ENCODE assay signal across 16 mouse cellular contexts in the genomic region with DNA sequence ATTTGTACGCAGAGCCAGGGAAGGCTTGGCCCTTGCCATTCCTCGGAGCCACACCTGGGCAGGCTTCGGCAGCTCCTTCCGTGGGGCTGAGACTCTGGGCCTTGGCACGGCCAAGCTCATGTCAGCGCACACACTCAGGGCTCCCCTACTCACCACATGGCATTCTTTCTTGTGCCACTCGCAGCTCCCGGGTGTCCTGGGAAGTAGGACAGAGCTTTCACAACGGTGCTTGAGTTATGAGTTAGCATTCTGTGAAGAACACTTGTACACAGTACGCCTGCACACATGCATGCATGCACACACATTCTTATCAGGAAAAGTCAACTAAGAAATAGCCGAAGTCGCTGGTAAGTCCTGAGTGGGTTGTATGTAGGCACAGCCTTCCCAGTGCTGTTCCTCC. TPM values are rescaled to one million over a fixed set of nuclear protein-coding genes. Genes with fewer than 3 reads are reported as not detected.
DNase-seq lines count a peak whose midpoint lies in the region; TF ChIP-seq lines count a peak whose summit lies in the region.
"Had no signal": no experiment of that assay in that cellular context is flagged by ENCODE, and none has a peak within 500 bp of the region (broad histone marks: within the 10 kb centered on the region; RNA-seq: fewer than 3 reads in every experiment).

No protein-coding gene starts in this region.

- TF ChIP-seq CTCF in heart, adult 2 months (IDR thresholded peaks at IDR 0.05) = no peak
- no peak for TF ChIP-seq CTCF in layer of hippocampus, adult 2 months (conservative IDR thresholded peaks at IDR 0.05)
- TF ChIP-seq CTCF in cortical plate, adult 2 months (IDR thresholded peaks at IDR 0.05; ENCODE audit: extremely low read depth, insufficient read depth, low read length) = no peak

- H3K4me3 ChIP-seq in heart, embryonic 10.5 days = no peak overlapping the region
- no peak overlapping the region for H3K4me3 ChIP-seq in heart, adult 2 months
- no peak overlapping the region for H3K4me3 ChIP-seq in layer of hippocampus, adult 2 months
- H3K4me3 ChIP-seq in cortical plate, adult 2 months (ENCODE audit: insufficient read depth, low read length) = no peak overlapping the region
- H3K4me3 ChIP-seq: lung, embryonic 15.5 days had no signal

- peaks cover 5% of the 10 kb centered on the region for H3K79me2 ChIP-seq in heart, adult 2 months (replicated peaks; ENCODE audit: control insufficient read depth, insufficient read depth, low read length)

- intact Hi-C loops in heart, adult 2 months (cut with DNase I) = loop anchor here (2.0 to 5.0 kb wide), 3 partner anchors 37 to 253 kb away; a partner anchor contains a TSS

- H3K27me3 ChIP-seq in heart, embryonic 10.5 days (ENCODE audit: insufficient read depth, poor library complexity, severe bottlenecking) = no peaks in the 10 kb centered on the region
- H3K27me3 ChIP-seq in heart, adult 2 months (ENCODE audit: control insufficient read depth, insufficient read depth, low read length) = no peaks in the 10 kb centered on the region
- H3K27me3 ChIP-seq: lung, embryonic 15.5 days had no signal

- H3K4me1 ChIP-seq in heart, embryonic 10.5 days = peaks cover 93% of the 10 kb centered on the region
- peaks cover 43% of the 10 kb centered on the region for H3K4me1 ChIP-seq in heart, adult 2 months (ENCODE audit: control insufficient read depth, insufficient read depth, low read length)
- peaks cover 24% of the 10 kb centered on the region for H3K4me1 ChIP-seq in cortical plate, adult 2 months (ENCODE audit: control insufficient read depth, insufficient read depth, low read length)

- TF ChIP-seq POLR2A in heart, adult 2 months (IDR thresholded peaks at IDR 0.05; ENCODE audit: insufficient read depth, low read depth, low read length) = no peak
- TF ChIP-seq POLR2A in cortical plate, adult 2 months (IDR thresholded peaks at IDR 0.05; ENCODE audit: extremely low read depth, insufficient read depth, low read length) = no peak

- no peaks in the 10 kb centered on the region for H3K9me3 ChIP-seq in heart, embryonic 10.5 days
- H3K9me3 ChIP-seq: lung, embryonic 15.5 days had no signal

- H3K36me3 ChIP-seq in heart, embryonic 10.5 days = no peaks in the 10 kb centered on the region
- peaks cover 27% of the 10 kb centered on the region for H3K36me3 ChIP-seq in heart, adult 2 months (ENCODE audit: control insufficient read depth, insufficient read depth, low read length)
- H3K36me3 ChIP-seq: lung, embryonic 15.5 days had no signal

- WGBS in heart, embryonic 10.5 days = 73% methylated on average over 12 of the region's 12 CpGs
- WGBS in heart, adult 2 months = 44% methylated on average over 12 of the region's 12 CpGs

- peak overlapping the region; percentile 59; the same call in 1 of the 2 replicates for H3K27ac ChIP-seq in heart, embryonic 10.5 days
- H3K27ac ChIP-seq in heart, adult 2 months = no peak overlapping the region
- peak overlapping the region; percentile 95 for H3K27ac ChIP-seq in layer of hippocampus, adult 2 months
- H3K27ac ChIP-seq in cortical plate, adult 2 months (ENCODE audit: insufficient read depth, low read length) = 0 out of 2 replicates have a peak overlapping the region, but pooled peaks have one; percentile 43
- H3K27ac ChIP-seq: lung, embryonic 15.5 days had no signal

- no peak for TF ChIP-seq EP300 in heart, adult 2 months (IDR thresholded peaks at IDR 0.05; ENCODE audit: insufficient read depth, low read depth, low read length)

- no peak overlapping the region for H3K9ac ChIP-seq in heart, adult 2 months (ENCODE audit: low read depth, low read length)
- H3K9ac ChIP-seq: lung, embryonic 15.5 days had no signal

- DNase-seq in heart, embryonic 10.5 days (ENCODE audit: low spot score) = no peak
- DNase-seq in heart, adult 2 months = no peak
- no peak for DNase-seq in layer of hippocampus, adult 2 months (ENCODE audit: low spot score in 2 of 2)
- no peak for DNase-seq in layer of hippocampus, adult 9-11 months
- peak; percentile 69 for DNase-seq in lung, postnatal 36 days
- no peak for DNase-seq in spleen, adult 18-20 months
- DNase-seq in gastrocnemius, adult 18-20 months (ENCODE audit: low spot score) = no peak
- DNase-seq: adrenal gland, postnatal 10 days; cerebellum, postnatal 10 days; gastrocnemius, postnatal 10 days; heart, postnatal 36 days; kidney, adult 8-10 months; right cerebral cortex, postnatal 14 days; thymus, postnatal 25 days had no signal

RNA-seq across cellular contexts. Expression of a gene that starts 38.7 kb away (rescaled TPM):
- polyA plus RNA-seq in heart, embryonic 10.5 days (2016; fragmentation: Nextera tagmentation; extraction: Ambion mirVana) = 19.0 and 24.7 TPM in 2 replicates
- 100 to 1,000 TPM; 129 to 134 TPM for total RNA-seq in heart, adult 2 months (2021)
- polyA plus RNA-seq in heart, adult 2 months (2012; rRNA removed) = 85.2 and 133 TPM in 2 replicates
- total RNA-seq in layer of hippocampus, adult 2 months (2021) = 100 to 1,000 TPM; 134 to 145 TPM
- 111 and 112 TPM in 2 replicates for polyA plus RNA-seq in cortical plate, adult 2 months (2012; rRNA removed)
- total RNA-seq in gastrocnemius, adult 18-20 months (2021) = 10 to 100 TPM; 15.2 to 20.9 TPM

Comparison
In these comparisons a context has a peak if more than half of its experiments do, and no peak if none do; other contexts are left out.
1. RNA of a gene that starts 38.7 kb away (total RNA-seq): 134 to 145 TPM in layer of hippocampus, adult 2 months and 129 to 134 TPM in heart, adult 2 months; 15.2 to 20.9 TPM in gastrocnemius, adult 18-20 months; every median in the first group is over 4 times any median in the second.